Mouse (Mus musculus) mouse trophoblast stem cell (cell line): Measurements from ENCODE around the gene Apmap.
"Not testable (repeated sequence)": the region's sequence is repeated elsewhere in the genome, so short reads cannot be mapped to it uniquely, and the experiment has no call there.

Source experiments
- in situ Hi-C, 2 experiments: fragments of 300-500 bp; cut with MseI, MboI; formaldehyde crosslinking; loops; 2 replicates in 1 of 2; 3 replicates in 1 of 2; pipeline ENCODE4 v1.15.1; 2025

Apmap gene

DNA sequence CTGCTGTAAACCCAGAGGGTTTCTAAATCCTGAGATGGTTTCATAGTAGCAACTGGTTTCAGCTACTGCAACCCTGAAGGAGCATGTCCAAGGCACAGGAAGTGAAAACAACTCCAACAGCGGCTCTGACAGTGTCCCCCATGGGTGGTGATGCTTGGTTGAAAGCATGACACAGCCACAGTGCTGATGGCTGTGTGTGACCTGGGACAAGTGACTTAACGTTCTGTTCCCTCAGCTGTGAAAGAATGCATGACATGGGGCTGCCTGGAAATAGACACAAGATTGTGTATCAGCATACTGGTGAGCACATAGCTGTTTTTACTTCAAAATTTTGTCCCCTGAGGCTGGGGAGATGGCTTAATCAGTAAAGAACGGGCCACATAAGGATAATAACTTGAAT is 13.3 kb upstream of the Apmap start:
- in situ Hi-C loops = no loop called here

DNA sequence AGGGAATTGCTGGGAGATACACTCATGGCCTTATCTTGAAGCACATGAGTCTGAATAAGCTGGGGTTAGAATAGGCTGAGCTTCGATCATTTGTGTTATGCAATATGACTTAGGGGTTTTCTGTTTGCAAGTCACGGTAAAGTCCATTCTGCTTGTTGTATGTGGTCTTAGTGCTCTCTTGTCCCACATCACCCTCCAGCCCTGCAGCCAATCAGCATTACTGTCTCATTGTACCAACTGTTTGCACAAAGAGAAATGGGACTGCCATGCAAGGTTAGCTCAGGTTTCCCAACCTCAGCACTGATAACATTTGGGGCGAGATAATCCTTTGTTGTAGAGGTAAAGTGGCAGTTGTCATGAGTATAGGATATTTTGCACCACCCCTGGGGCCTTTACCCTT is 1.7 kb upstream of the Apmap start:
- in situ Hi-C loops = loop anchor here (5.0 kb wide), 2 partner anchors 62 to 132 kb away; no protein-coding TSS in a partner anchor

DNA sequence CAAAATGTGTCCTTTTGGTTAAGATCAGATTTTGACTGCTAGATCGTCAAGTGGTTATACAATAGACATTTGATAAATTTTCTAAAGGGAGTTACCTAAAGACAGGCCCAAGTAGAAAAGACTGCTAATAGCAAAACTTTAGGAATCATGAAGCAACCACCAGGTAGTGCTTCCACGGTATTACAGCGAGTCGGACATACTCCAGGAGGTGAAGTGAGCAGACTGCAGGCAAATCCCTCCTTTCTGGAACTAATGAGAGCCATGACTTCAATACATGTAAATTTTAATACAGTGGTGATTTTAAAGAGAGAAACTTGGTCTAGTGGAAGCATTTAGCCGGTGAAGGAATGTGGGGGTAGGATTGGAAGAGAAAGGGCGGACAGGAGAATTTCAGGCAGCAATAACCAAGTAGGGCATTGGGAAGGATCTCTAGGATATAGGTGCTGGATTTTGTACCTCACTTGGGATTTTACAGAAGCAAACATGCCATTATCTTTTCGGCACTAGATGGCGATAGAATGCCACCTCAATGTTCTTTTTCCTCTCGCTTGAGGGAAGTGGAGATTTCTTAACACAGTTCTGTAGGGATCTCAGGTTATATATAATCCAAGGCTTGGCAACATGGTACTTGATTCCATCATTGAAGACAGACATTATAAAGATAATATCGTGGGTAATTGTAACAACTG is 649 bp upstream of the Apmap start:
- in situ Hi-C loops = loop anchor here in 1 of 2 experiments (10.0 kb wide), 1 partner anchor 136 kb away; the partner anchor contains the start of gene Entpd6

DNA sequence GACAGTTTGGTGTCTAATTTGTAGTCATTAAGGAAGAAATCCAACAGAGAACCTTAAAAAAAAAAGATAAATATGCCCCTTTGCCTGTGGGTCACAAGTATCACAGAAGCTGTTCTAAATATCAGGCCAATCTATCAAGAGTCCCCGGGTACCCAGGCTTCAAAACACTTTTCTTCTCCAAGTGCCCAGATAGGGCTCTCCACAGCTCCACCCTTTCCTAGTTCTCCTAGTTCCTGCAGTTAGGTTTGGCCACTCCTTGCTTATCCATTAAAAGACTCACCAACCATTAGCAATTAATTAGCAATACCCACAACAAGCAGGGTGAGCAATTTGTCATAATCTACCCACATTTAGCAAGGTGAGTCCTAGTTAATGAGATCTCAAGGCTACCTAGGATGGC is 1.3 kb downstream of the Apmap start:
- in situ Hi-C loops = loop anchor here in 1 of 2 experiments (10.0 kb wide), 1 partner anchor 138 kb away; the partner anchor contains the start of gene Entpd6

DNA sequence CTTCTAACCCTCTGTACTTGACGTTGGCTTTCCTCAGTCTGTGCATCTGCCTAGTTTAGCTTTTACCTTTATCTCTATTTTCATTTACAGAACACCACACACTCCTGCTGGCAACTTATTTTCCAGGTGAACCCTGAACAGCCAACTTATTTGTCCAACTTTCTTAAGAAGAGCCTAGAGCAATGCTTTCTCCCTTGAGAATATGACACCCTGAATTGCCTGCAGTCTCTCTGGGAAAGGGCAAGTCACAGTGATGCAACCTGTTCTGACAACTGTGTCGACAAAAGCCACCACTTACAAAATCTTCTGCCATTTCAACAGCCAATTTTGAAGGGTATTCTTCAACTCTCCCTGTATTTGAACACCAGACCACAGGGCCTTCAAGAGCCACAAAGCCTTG is 3.6 kb downstream of the Apmap start:
- in situ Hi-C loops = loop anchor here in 1 of 2 experiments (10.0 kb wide), 1 partner anchor 140 kb away; the partner anchor contains the start of gene Entpd6

DNA sequence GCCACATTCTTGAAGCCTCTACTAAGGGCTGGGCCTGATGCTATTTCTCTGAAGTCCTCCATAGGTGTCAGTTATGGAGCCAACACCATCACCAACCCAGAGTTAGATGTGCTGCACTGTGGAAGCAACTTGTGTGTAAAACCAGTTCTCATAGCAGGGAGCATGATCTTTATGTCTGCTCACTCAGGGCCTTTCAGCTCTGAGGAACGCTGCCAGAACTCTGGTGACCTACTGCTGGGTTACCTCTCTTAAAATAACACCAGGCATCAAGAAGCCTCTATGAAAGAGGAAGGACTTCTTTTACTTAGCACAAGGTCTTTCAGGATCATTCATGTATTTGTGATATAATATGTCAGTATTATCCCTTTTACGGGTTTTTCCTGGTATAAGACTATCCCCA is 6.2 kb downstream of the Apmap start:
- in situ Hi-C loops = loop anchor here in 1 of 2 experiments (10.0 kb wide), 1 partner anchor 143 kb away; the partner anchor contains the start of gene Entpd6

DNA sequence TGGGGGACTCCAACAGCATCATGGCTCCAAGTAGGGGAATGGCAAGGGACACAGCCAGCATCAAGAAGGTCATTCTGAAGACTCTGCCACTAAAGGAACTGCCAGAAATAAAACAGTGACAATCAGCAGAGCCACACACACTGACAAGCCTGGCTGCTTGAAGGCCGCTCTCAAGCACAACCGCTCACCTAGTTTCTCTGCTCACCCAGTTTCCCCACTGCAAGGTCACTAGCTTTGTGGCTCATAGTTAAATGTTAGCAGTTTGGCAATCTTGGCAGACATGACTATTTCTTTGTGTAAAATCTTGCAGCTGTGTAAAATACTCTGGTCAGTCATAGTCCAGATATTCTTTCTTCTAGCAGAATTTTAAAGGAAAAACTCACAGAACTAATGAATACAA is 8.1 kb downstream of the Apmap start:
- in situ Hi-C loops = loop anchor here in 1 of 2 experiments (10.0 kb wide), 1 partner anchor 145 kb away; the partner anchor contains the start of gene Entpd6

DNA sequence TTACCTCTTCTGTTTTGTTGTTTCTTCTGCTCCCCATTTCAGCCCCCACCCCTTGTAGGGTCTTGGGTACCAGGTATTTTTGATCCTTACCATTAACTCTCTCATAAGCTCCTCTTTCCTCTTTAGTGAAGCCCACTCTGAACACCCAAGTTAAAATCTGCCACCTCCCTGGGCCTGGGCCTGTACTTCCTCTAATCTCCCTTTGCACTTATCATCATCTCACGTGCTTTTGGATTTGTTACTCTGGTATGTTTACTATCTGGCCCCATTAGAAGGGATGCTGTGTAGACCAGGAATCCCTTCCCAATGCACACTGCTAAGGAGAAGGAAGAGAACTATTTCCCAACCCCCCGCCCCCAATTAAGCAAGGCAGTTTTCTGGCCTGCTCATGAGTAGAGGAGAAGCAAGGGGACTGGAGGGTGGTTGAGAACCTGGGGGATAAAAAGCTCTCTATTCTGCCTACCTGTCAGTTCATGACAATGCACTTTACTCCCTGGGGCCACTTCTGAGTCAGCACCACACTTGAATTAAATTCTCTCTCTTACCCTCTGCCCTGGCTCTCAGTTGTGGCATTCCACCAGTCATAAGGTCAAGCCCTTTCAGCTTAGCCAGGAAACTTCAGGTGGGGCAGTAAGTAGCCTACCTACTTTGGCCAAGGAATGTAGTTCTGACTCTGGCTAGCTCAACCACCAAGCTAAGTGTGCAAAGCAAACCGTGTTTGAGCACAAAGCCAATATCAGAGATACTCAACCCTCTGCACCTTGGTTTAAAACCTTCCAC is 12.8 kb downstream of the Apmap start:
- in situ Hi-C loops = no loop called here

DNA sequence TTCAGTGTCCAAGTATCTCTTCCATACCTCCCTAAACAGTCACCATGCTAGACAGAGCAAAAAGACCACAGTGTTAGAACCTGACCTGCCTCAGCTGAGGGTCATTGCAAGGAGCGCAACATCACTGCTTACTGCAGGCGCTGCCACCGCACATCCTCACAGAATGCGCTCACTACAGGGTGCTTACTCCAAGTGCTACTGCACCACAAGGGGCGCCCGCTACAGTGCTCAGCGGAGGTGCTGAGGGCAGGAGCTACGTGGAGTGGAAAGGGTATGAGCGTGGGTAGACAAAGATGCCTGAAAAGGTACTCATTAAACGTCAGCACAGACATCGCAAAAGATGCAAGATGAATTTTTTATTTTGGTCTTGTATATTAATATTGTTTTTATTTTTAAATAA is 19.3 kb downstream of the Apmap start:
- in situ Hi-C loops = no loop called here

DNA sequence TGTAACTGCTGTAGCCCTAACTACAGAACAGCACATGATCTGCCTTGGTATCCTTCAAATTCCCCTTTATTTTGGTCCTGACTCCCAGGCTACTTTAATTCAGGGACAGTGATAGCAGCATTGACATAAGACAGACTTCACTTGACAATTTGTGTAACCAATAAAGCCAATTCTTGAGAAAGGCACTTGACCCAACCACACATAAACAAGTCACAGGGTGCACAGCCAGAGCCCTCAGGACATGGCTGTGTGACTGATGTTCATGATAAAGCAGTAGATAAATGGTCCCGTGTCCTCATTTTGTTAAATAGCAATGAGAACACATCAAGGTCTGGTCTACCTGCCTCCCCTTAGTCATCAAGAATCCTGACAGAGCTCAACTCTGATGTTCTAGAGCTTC is 28.7 kb downstream of the Apmap start:
- in situ Hi-C loops = no loop called here

DNA sequence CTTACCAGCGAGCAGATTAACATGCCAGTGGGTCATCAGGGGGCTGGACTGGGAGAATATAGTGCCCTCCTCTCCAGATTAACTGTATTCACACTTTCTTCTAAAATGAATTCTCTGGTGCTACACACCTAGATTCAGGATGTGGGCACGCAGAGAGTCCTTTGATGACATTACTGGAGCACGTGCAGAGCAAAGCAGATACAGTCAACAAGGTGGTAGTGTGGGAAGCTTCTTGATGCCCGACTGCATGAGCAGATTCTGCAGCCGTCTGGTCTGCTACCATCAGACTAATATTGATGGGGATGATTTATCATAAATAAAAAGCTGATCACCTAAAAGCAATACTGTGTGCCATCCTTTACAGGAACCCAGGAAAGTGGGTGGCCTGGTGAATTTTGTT is 29.8 kb downstream of the Apmap start:
- in situ Hi-C loops = no loop called here

DNA sequence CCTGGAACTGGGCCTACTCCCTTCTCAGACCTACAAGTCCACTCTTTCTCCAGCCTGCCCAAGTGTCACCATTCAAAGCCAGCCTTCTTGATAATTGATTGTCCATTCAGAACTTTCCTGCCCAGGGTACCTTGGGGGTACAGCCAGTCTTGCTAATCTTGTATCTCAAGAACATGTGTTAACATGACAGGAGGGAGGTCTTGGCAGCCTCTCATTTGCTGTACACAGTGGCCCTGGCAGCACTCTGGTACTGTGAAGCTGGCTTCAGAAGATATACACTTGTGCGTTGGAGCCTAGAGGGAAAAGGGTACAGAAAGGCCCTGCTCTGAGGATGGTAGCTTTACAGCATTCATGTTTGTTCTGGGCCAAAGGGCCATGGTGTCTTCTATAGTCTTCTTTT is 32.1 kb downstream of the Apmap start:
- in situ Hi-C loops = no loop called here

DNA sequence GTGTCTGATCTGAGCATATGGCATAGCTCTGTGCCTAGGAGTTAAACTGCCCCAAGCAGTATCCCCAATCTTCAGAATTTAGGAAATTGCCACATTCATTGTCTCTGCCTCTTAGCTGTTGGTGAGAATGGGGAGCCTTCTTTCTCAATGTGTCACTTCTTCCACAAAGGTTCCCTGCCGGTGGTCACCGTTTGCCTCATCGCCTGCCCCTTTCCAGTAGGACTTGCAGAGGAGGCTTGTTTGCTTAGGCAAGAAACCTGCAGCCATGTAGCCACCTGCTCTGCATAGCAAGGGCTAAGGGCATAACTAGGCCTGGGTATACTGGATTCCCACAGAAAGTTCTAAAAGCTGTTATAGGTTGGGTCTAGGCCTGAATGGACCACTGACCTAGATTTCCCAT is 35.9 kb downstream of the Apmap start:
- in situ Hi-C loops = no loop called here

DNA sequence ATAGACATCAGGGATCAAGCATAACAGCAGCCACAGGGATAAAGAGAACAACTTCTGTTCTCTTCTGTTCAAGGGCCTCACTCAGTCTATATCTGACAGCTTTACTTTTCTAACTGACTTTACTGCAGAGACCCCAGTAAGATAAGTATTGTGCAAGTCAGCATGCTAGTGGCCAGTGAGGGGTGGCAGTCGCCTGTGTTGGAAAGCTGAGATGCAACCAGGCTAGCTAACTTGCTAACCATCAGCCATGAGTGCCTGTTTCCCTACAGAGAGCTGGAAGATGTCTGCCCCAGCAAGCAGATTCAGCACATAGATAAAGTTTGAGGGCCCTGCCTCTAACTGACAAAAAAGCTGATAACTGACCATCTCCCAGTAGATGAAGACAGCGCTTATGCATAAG is 37.6 kb downstream of the Apmap start:
- in situ Hi-C loops = no loop called here

DNA sequence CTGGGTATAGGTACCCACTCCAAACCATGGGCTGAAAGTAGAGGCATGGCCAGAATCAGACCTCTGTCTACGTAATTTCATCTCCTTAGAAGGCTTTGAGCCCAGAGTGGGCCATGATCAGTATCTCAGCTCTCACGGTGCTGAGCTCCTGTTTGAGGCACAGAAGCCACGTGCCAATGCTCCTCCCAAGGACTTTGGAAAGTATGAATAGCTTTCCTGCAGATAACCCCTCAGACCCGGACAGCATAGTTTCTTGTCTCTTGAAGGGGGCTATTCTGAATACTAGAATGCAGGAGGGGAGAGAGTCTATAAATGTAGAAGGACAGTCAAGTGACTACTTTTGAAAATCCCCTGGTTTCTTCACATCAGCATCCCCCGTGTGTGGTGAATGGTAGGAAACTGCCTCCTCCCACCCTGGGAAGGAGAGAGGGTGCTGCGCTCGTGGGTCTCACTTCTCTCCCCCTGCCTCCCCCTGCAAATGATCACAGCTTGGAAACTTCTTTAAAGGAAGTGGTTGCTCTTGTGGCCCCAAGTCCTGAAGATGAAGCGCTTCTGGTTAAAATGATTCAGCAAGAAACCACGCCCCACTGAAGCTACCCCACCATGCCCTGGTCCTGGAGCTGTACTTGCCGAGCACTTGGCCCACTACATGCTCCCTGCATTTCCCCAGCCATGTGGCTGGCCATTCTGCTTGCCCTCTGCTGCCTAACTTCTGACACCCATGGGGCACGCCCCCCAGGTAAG is 38.3 kb downstream of the Apmap start, which contains the start of gene Cst7:
Cst7 (plus strand) TSS at position 569 of the 744 bp plus-strand sequence.
- in situ Hi-C loops = no loop called here

DNA sequence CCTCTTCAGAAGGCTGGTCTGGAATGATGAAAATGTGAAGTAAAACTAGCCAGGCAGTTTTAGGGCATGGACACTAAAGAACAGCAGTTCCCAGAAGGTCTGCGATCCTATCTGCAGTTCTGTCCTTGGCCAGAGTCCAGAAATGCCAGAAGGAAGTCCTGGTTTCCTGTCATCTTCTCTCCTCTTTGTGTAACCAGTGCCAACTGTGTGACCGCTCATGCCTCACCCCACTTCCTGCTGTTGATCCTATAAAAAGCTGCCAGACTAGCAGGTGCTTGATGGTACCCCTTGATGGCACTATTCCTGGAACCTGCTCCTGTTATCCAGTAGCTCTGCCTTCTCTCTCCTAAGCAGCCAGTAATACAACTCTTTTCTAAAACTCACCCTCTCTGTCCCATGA is 41.3 kb downstream of the Apmap start:
- in situ Hi-C loops = no loop called here

DNA sequence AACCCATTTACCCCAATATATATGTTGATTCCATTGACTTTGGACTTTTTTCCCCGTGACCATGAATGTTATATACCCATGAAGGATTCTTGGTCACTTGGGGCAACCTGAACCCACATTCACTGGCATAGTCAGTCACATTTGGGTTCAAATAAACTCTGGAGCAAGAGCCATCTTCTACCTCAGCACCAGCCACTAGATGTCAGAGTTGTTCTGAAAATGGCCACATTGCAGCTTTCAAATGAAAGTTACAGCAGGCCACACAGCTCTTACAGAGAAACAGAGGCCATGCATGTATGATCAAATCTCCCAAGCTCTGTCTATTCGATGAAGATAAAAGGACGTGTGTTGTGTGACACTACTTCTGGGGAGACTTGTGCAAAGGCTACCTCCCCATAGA is 49.8 kb downstream of the Apmap start:
- in situ Hi-C loops = no loop called here

DNA sequence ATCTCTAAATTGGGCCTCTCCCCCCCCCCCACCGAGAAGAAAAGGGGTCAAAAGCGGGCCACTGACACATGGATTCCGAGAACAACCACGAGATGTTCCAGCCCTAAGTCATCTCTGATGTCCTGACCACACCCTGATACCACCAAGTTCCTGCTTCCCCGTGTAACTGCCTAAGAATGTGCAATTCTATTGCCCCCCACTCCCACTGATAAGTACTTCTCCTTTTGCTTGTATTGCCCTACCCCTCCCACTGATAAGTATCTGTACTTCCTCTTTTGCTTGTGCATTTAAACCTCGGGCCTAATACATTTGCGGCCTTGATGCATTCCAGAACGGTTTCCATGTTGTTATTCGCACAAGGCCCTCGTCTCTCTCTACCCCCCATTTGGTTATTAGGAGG is 58.8 kb downstream of the Apmap start:
- in situ Hi-C loops = not testable (repeated sequence)
